Mouse (Mus musculus) limb, embryonic 11.5 days (tissue): ENCODE results near the gene Kat6b. TPM values are rescaled to one million over a fixed set of nuclear protein-coding genes. Genes with fewer than 3 reads are reported as not detected.
"Not testable (repeated sequence)": the region's sequence is repeated elsewhere in the genome, so short reads cannot be mapped to it uniquely, and the experiment has no call there.

Source experiments
- ATAC-seq: fragments of 200-750 bp; cut with Nextera tagmentation; 2 replicates; pipeline ENCODE4 v1.8.0; 2017; ENCODE audit warnings: low read depth; ENCODE audit not compliant: insufficient number of reproducible peaks, low FRiP score, low TSS enrichment
- DNase-seq: peaks from one replicate; pipeline ENCODE4 v3.0.0-alpha.2; 2015; ENCODE audit warnings: low spot score
- H3K27ac ChIP-seq: fragments of 300-500 bp; sonication (generic); replicated peaks from 2 replicates; pipeline ENCODE4 v1.5.1; 2014; ENCODE audit warnings: low read depth, mild to moderate bottlenecking, low read length
- H3K27me3 ChIP-seq: fragments of 300-500 bp; sonication (generic); 2 replicates; pipeline ENCODE4 v1.6.1; 2014; ENCODE audit warnings: mild to moderate bottlenecking, low read length, mixed read lengths; ENCODE audit not compliant: control insufficient read depth, insufficient read depth
- H3K36me3 ChIP-seq: fragments of 300-500 bp; sonication (generic); 2 replicates; pipeline ENCODE4 v1.6.1; 2014; ENCODE audit warnings: mild to moderate bottlenecking, low read length, moderate library complexity, mixed read lengths; ENCODE audit not compliant: control insufficient read depth, insufficient read depth
- H3K4me1 ChIP-seq: fragments of 300-500 bp; sonication (generic); 2 replicates; pipeline ENCODE4 v1.6.1; 2014; ENCODE audit warnings: low read length, mixed read lengths; ENCODE audit not compliant: control insufficient read depth, insufficient read depth
- H3K4me2 ChIP-seq: fragments of 300-500 bp; sonication (generic); 2 replicates; pipeline ENCODE4 v1.6.1; 2014; ENCODE audit warnings: low read depth, mild to moderate bottlenecking, moderate library complexity; ENCODE audit not compliant: severe bottlenecking
- H3K4me3 ChIP-seq: fragments of 300-500 bp; sonication (generic); 2 replicates; pipeline ENCODE4 v1.5.1; 2014; ENCODE audit warnings: low read depth, low read length
- H3K9ac ChIP-seq: fragments of 300-500 bp; sonication (generic); 2 replicates; pipeline ENCODE4 v1.6.1; 2014; ENCODE audit warnings: mild to moderate bottlenecking, low read length
- H3K9me3 ChIP-seq: fragments of 300-500 bp; sonication (generic); 2 replicates; pipeline ENCODE4 v1.6.1; 2016; ENCODE audit warnings: low read length; ENCODE audit not compliant: control insufficient read depth
- WGBS: fragments of 180-500 bp; shearing (Covaris S2); extraction: QIAGEN DNeasy Blood & Tissue Kit; methylation state at CpG from one replicate; pipeline ENCODE4 v1.1.7; 2014; 5-methylcytosine and 5-hydroxymethylcytosine counted together
- polyA plus RNA-seq: library from polyadenylated mRNA; unstranded; fragments of >200 nt; fragmentation: Nextera tagmentation; extraction: Ambion mirVana; gene quantifications from 2 replicates; pipeline ENCODE4 v1.2.1, GENCODE M21; 2014

Kat6b gene
- polyA plus RNA-seq, 1 experiment from 2014 or later, result 22.8 TPM

- 91% methylated on average over 2 of the region's 2 CpGs for WGBS
- not testable (repeated sequence) for H3K9me3 ChIP-seq, DNase-seq, H3K27me3 ChIP-seq, H3K36me3 ChIP-seq, H3K4me1 ChIP-seq, H3K9ac ChIP-seq, ATAC-seq, H3K4me3 ChIP-seq, H3K27ac ChIP-seq, H3K4me2 ChIP-seq
These were observed 5.9 kb downstream of the Kat6b start for GRCm38 (mm10) chr14:21487135-21487534.

- not testable (repeated sequence) for H3K4me3 ChIP-seq, ATAC-seq, H3K27me3 ChIP-seq, H3K4me2 ChIP-seq, DNase-seq, H3K36me3 ChIP-seq, H3K9ac ChIP-seq, H3K27ac ChIP-seq, H3K4me1 ChIP-seq, H3K9me3 ChIP-seq
- 81% methylated on average over 8 of the region's 9 CpGs for WGBS
These were observed 7.3 kb downstream of the Kat6b start for GRCm38 (mm10) chr14:21488426-21489115.

- Histone ChIP-seq H3K36me3 (no peaks in the 10 kb centered on the region), H3K27ac (no peak overlapping the region), H3K4me1 (no peaks in the 10 kb centered on the region), H3K27me3 (no peaks in the 10 kb centered on the region), H3K4me3 (no peak overlapping the region), H3K4me2 (no peak overlapping the region), H3K9ac (no peak overlapping the region), H3K9me3 (no peaks in the 10 kb centered on the region)
- no peak for ATAC-seq
- no peak for DNase-seq
- WGBS, result 71% methylated on average over 3 of the region's 3 CpGs
These were observed 7.9 kb downstream of the Kat6b start for GRCm38 (mm10) chr14:21489116-21489485.

- Histone ChIP-seq H3K4me3 (no peak overlapping the region), H3K4me2 (no peak overlapping the region)
These were observed 8.9 kb downstream of the Kat6b start for GRCm38 (mm10) chr14:21490141-21490540.

GRCm38 (mm10) chr14:21498361-21498996 is 17.2 kb downstream of the Kat6b start:
- H3K4me2 ChIP-seq, result peak overlapping the region; percentile 72
- peaks cover 16% of the 10 kb centered on the region; the same call in 1 of the 2 replicates for H3K4me1 ChIP-seq
- H3K27ac ChIP-seq, result peak overlapping the region; percentile 98
- peak overlapping the region; percentile 97 for H3K9ac ChIP-seq
- DNase-seq, result no peak
- WGBS, result 3% methylated on average over 7 of the region's 7 CpGs
- no peak for ATAC-seq
- no peaks in the 10 kb centered on the region for H3K36me3 ChIP-seq
- H3K27me3 ChIP-seq, result no peaks in the 10 kb centered on the region
- H3K4me3 ChIP-seq, result peak overlapping the region; percentile 69
- no peaks in the 10 kb centered on the region for H3K9me3 ChIP-seq

More at GRCm38 (mm10) chr14:21490141-21490540, 8.9 kb downstream of the Kat6b start:
- Histone ChIP-seq H3K36me3 (no peaks in the 10 kb centered on the region), H3K27me3 (no peaks in the 10 kb centered on the region), H3K27ac (no peak overlapping the region), H3K9ac (no peak overlapping the region), H3K4me1 (no peaks in the 10 kb centered on the region), H3K9me3 (no peaks in the 10 kb centered on the region)
- no peak for ATAC-seq
- 45% methylated on average over 4 of the region's 4 CpGs for WGBS
- DNase-seq, result no peak

GRCm38 (mm10) chr14:21499011-21499581 is 17.9 kb downstream of the Kat6b start:
- ATAC-seq (no peak), DNase-seq (peak; percentile 76)
- peaks cover 16% of the 10 kb centered on the region; the same call in 1 of the 2 replicates for H3K4me1 ChIP-seq
- no peaks in the 10 kb centered on the region for H3K9me3 ChIP-seq
- H3K27me3 ChIP-seq, result no peaks in the 10 kb centered on the region
- peak overlapping the region; percentile 98 for H3K27ac ChIP-seq
- H3K9ac ChIP-seq, result peak overlapping the region; percentile 97
- WGBS, result under 1% methylated on average over 31 of the region's 33 CpGs
- no peaks in the 10 kb centered on the region for H3K36me3 ChIP-seq
- peak overlapping the region; percentile 72 for H3K4me2 ChIP-seq
- peak overlapping the region; percentile 69 for H3K4me3 ChIP-seq

GRCm38 (mm10) chr14:21499631-21500153 is 18.5 kb downstream of the Kat6b start:
- Histone ChIP-seq H3K27ac (peak overlapping the region; percentile 98), H3K9ac (peak overlapping the region; percentile 97), H3K4me2 (peak overlapping the region; percentile 72), H3K27me3 (no peaks in the 10 kb centered on the region), H3K36me3 (no peaks in the 10 kb centered on the region), H3K4me3 (peak overlapping the region; percentile 69), H3K4me1 (peaks cover 16% of the 10 kb centered on the region; the same call in 1 of the 2 replicates), H3K9me3 (no peaks in the 10 kb centered on the region)
- WGBS, result 1% methylated on average over 43 of the region's 57 CpGs
- ATAC-seq, result peak; percentile 7
- DNase-seq, result peak; percentile 85
